Mouse (Mus musculus) stomach, postnatal 0 days (tissue): ENCODE measurements at regions not wholly inside any gene's neighbourhood (a gene's known extent, or its start where the extent isn't known, plus 50 kb on each side); places are given as distances from the start of the nearest gene placed in this dataset.

Experiments used
- ATAC-seq: fragments of 200-750 bp; cut with Nextera tagmentation; 2 replicates; pipeline ENCODE4 v1.8.0; 2017; ENCODE audit not compliant: low FRiP score, low TSS enrichment
- DNase-seq: peaks from one replicate; pipeline ENCODE4 v3.0.0-alpha.2; 2016; ENCODE audit warnings: low spot score
- H3K27ac ChIP-seq: fragments of 300-500 bp; sonication (generic); replicated peaks from 2 replicates; pipeline ENCODE4 v1.5.1; 2014; ENCODE audit warnings: mild to moderate bottlenecking, control low read depth
- H3K27me3 ChIP-seq: fragments of 300-500 bp; sonication (generic); 2 replicates; pipeline ENCODE4 v1.6.1; 2014; ENCODE audit warnings: low read length; ENCODE audit not compliant: control insufficient read depth, insufficient read depth
- H3K36me3 ChIP-seq: fragments of 300-500 bp; sonication (generic); 2 replicates; pipeline ENCODE4 v1.6.1; 2014; ENCODE audit warnings: low read length, mixed read lengths; ENCODE audit not compliant: control insufficient read depth, insufficient read depth
- H3K4me1 ChIP-seq: fragments of 300-500 bp; sonication (generic); replicated peaks from 2 replicates; pipeline ENCODE4 v1.6.1; 2014; ENCODE audit warnings: antibody characterized with exemption; ENCODE audit not compliant: control insufficient read depth, insufficient read depth
- H3K4me2 ChIP-seq: fragments of 300-500 bp; sonication (generic); replicated peaks from 2 replicates; pipeline ENCODE4 v1.6.1; 2014; ENCODE audit warnings: low read depth, mild to moderate bottlenecking, control low read depth, moderate library complexity
- H3K4me3 ChIP-seq: fragments of 300-500 bp; sonication (generic); 2 replicates; pipeline ENCODE4 v1.5.1; 2014; ENCODE audit warnings: low read depth, low read length, control low read depth
- H3K9ac ChIP-seq: fragments of 300-500 bp; sonication (generic); 2 replicates; pipeline ENCODE4 v1.6.1; 2014; ENCODE audit warnings: mild to moderate bottlenecking, low read length, control low read depth, mixed read lengths
- H3K9me3 ChIP-seq: fragments of 300-500 bp; sonication (generic); 2 replicates; pipeline ENCODE4 v1.6.1; 2016; ENCODE audit warnings: low read length; ENCODE audit not compliant: control insufficient read depth
- CTCF ChIP-seq: IDR thresholded peaks from 2 replicates; pipeline ENCODE4 v1.5.1; 2016; ENCODE audit warnings: antibody characterized with exemption, low read depth, mild to moderate bottlenecking, moderate library complexity
- EP300 ChIP-seq: optimal IDR thresholded peaks from 2 replicates; pipeline ENCODE3; 2016; ENCODE audit warnings: antibody characterized with exemption
- WGBS: fragments of 180-500 bp; shearing (Covaris S2); extraction: QIAGEN DNeasy Blood & Tissue Kit; methylation state at CpG from one replicate; pipeline ENCODE4 v1.1.7; 2014; 5-methylcytosine and 5-hydroxymethylcytosine counted together

- no peak overlapping the region for H3K4me3 ChIP-seq
- no peaks in the 10 kb centered on the region for H3K27me3 ChIP-seq
- TF ChIP-seq EP300 (no peak), CTCF (no peak)
- DNase-seq: no peak
- H3K27ac ChIP-seq: no peak overlapping the region
- H3K9ac ChIP-seq: no peak overlapping the region
- no peak for ATAC-seq
- no peak overlapping the region for H3K4me2 ChIP-seq
- no peaks in the 10 kb centered on the region for H3K36me3 ChIP-seq
- H3K4me1 ChIP-seq: no peaks in the 10 kb centered on the region
- H3K9me3 ChIP-seq: no peaks in the 10 kb centered on the region
- WGBS: 80% methylated on average over 11 of the region's 11 CpGs
Observed at GRCm38 (mm10) chr9:30533780-30534343, 107.0 kb downstream of the Snx19 start.

- Histone ChIP-seq H3K27ac (no peak overlapping the region), H3K4me2 (no peak overlapping the region), H3K4me1 (no peaks in the 10 kb centered on the region), H3K9ac (no peak overlapping the region), H3K9me3 (no peaks in the 10 kb centered on the region), H3K4me3 (no peak overlapping the region), H3K27me3 (no peaks in the 10 kb centered on the region), H3K36me3 (no peaks in the 10 kb centered on the region)
- 59% methylated on average over 9 of the region's 9 CpGs for WGBS
- no peak for TF ChIP-seq EP300
- TF ChIP-seq CTCF: no peak
- ATAC-seq: no peak
- DNase-seq: no peak
Observed at GRCm38 (mm10) chr9:30533091-30533779, 106.3 kb downstream of the Snx19 start.

DNA sequence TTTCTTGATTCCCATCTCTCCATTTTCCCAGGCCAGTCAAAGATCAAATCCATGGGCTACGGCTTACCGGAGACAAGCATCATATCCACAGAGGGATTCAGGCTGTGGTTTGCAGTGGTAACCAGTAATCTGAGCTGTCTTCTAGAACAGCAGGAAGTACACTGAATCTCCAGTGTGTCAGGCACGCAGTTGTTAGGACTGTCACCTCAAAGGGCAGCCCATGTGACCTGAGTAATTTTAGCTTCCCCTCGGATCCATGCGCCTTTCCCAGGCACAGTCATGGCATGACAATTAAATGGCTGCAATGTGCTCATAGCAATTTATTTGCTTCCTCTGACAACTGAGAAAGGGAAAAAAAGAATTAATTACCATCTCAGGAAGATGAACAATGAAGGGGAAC, 98.2 kb downstream of the Snx19 start:
- H3K36me3 ChIP-seq: no peaks in the 10 kb centered on the region
- no peak for TF ChIP-seq EP300
- no peak for TF ChIP-seq CTCF
- ATAC-seq (no peak), DNase-seq (no peak)
- H3K4me3 ChIP-seq: no peak overlapping the region
- no peaks in the 10 kb centered on the region for H3K27me3 ChIP-seq
- no peaks in the 10 kb centered on the region for H3K9me3 ChIP-seq
- H3K4me1 ChIP-seq: no peaks in the 10 kb centered on the region
- WGBS: 69% methylated on average over 5 of the region's 5 CpGs
- no peak overlapping the region for H3K4me2 ChIP-seq
- H3K27ac ChIP-seq: no peak overlapping the region
- no peak overlapping the region for H3K9ac ChIP-seq

DNA sequence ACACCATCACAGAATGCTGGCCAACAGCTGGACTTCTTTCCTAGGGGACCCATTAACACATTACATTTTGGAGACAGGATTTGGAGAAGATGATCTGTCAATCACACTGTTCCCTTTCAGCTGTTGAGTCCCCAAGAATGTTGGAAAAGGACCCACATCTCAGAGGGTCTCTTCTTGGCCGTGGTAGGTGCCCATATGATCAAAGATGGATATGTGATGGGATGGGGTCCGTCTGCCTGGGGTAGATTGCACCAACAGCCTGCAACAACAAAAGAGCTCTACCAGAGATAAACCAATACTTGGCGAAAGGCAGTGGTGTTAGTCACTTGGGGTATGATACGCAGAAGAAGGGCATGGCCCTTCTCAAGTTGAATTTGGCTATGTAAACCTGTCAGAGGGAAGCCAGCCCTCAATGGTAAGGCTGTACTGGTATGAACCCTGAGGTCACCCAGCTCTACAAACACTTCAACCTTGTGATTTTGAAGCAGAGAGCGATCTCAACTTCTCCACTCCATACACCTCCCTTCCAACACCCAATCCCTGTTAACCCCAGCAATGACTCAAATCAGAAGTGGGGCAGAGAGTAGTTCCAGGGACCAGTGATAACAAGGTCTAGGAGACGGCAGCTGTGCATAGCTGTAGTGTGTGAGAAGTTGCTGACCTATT, 97.6 kb downstream of the Snx19 start:
- no peaks in the 10 kb centered on the region for H3K27me3 ChIP-seq
- H3K4me2 ChIP-seq: no peak overlapping the region
- H3K4me1 ChIP-seq: no peaks in the 10 kb centered on the region
- H3K27ac ChIP-seq: no peak overlapping the region
- H3K9me3 ChIP-seq: no peaks in the 10 kb centered on the region
- H3K4me3 ChIP-seq: no peak overlapping the region
- DNase-seq (no peak), ATAC-seq (peak; percentile 42; the same call in 1 of the 2 replicates)
- no peaks in the 10 kb centered on the region for H3K36me3 ChIP-seq
- no peak for TF ChIP-seq CTCF
- TF ChIP-seq EP300: no peak
- H3K9ac ChIP-seq: no peak overlapping the region
- WGBS: 84% methylated on average over 6 of the region's 6 CpGs

DNA sequence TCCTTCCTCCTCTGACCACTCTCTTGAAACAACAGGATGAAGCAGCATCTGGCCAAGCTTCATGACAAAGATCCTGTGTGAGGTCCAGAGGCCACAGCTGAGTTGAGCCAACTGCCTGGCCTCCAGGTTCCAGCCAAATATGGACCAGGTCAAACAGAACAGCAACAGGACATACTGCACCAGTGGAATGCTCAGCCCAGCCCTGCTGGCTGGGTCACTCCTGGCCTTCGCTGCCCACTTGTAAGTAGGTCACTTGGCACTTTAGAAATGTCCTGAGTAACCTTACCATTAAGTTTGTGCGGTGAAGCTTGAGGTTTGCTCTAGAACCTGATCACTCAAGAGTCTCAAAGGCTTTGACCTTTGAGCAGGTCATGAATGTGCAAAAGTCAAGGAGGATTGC, 96.9 kb downstream of the Snx19 start:
- H3K27ac ChIP-seq: no peak overlapping the region
- H3K4me3 ChIP-seq: no peak overlapping the region
- no peaks in the 10 kb centered on the region for H3K4me1 ChIP-seq
- TF ChIP-seq CTCF (no peak), EP300 (no peak)
- no peaks in the 10 kb centered on the region for H3K27me3 ChIP-seq
- WGBS: 94% methylated on average over 2 of the region's 2 CpGs
- no peaks in the 10 kb centered on the region for H3K36me3 ChIP-seq
- no peaks in the 10 kb centered on the region for H3K9me3 ChIP-seq
- H3K4me2 ChIP-seq: no peak overlapping the region
- ATAC-seq: no peak
- no peak for DNase-seq
- no peak overlapping the region for H3K9ac ChIP-seq
